Comparison of ENCODE assay signal across 32 mouse cellular contexts in genomic region chr4:5074754-5075153, GRCm38 (mm10).
DNase-seq lines count a peak whose midpoint lies in the region; TF ChIP-seq lines count a peak whose summit lies in the region.
"Had no signal": no experiment of that assay in that cellular context is flagged by ENCODE, and none has a peak within 500 bp of the region (broad histone marks: within the 10 kb centered on the region; RNA-seq: fewer than 3 reads in every experiment).

No protein-coding gene starts in this region.

- 100% methylated on average over 1 of the region's 1 CpGs for WGBS in cerebellum, adult 2 months

- no peak overlapping the region for H3K27ac ChIP-seq in cerebellum, adult 2 months (ENCODE audit: insufficient read depth, low read length)
- H3K27ac ChIP-seq: embryonic facial prominence, embryonic 15.5 days; forebrain, embryonic 12.5 days; gastrocnemius, adult 2 months; hindbrain, embryonic 12.5 days; layer of hippocampus, adult 2 months; liver, embryonic 15.5 days; neural tube, embryonic 15.5 days had no signal

- H3K4me3 ChIP-seq in cerebellum, adult 2 months (replicated peaks; ENCODE audit: insufficient read depth, low read depth, low read length): no peak overlapping the region
- H3K4me3 ChIP-seq: embryonic facial prominence, embryonic 15.5 days; forebrain, embryonic 12.5 days; gastrocnemius, adult 2 months; hindbrain, embryonic 12.5 days; layer of hippocampus, adult 2 months; liver, embryonic 15.5 days; neural tube, embryonic 15.5 days had no signal

- DNase-seq in layer of hippocampus, adult 9-11 months: peak; percentile 3
- no peak for DNase-seq in layer of hippocampus, adult 18-20 months (ENCODE audit: low spot score in 2 of 2)
- peak; percentile 36 for DNase-seq in right cerebral cortex, adult 18-20 months
- DNase-seq in right cerebral cortex, postnatal 25 days: no peak
- DNase-seq in brain, adult 2 months (ENCODE audit: low read depth, low spot score): peak; percentile 66
- no peak for DNase-seq in kidney, postnatal 4 days
- no peak for DNase-seq in cerebellum, adult 2 months
- DNase-seq: adrenal gland, postnatal 10 days; cerebellum, adult 11 months; cerebellum, postnatal 10 days; forebrain, postnatal 0 days; gastrocnemius, adult 2 months; gastrocnemius, postnatal 36 days; heart, adult 18-20 months; heart, postnatal 36 days; kidney, adult 11 months; kidney, postnatal 14 days; liver; lung, embryonic 14.5 days; lung, postnatal 14 days; midbrain, embryonic 14.5 days; retina, postnatal 1 day; spleen, adult 18-20 months; thymus, adult 18-20 months; thymus, postnatal 25 days had no signal

- TF ChIP-seq CTCF in cerebellum, adult 2 months (IDR thresholded peaks at IDR 0.05; ENCODE audit: borderline replicate concordance, insufficient read depth, low read depth, low read length): no peak

- H3K4me1 ChIP-seq in cerebellum, adult 2 months (ENCODE audit: control insufficient read depth, insufficient read depth, low read length): no peaks in the 10 kb centered on the region
- H3K4me1 ChIP-seq: embryonic facial prominence, embryonic 15.5 days; forebrain, embryonic 12.5 days; hindbrain, embryonic 12.5 days; liver, embryonic 15.5 days; neural tube, embryonic 15.5 days had no signal

- H3K27me3 ChIP-seq in cerebellum, adult 2 months (ENCODE audit: control insufficient read depth, insufficient read depth, low read length): no peaks in the 10 kb centered on the region
- H3K27me3 ChIP-seq: CH12.LX; embryonic facial prominence, embryonic 15.5 days; forebrain, embryonic 12.5 days; hindbrain, embryonic 12.5 days; liver, embryonic 15.5 days; neural tube, embryonic 15.5 days had no signal

- no peak for TF ChIP-seq POLR2A in cerebellum, adult 2 months (IDR thresholded peaks at IDR 0.05; ENCODE audit: borderline replicate concordance, insufficient read depth, low read length)

Comparison
In these comparisons a context has a peak if more than half of its experiments do, and no peak if none do; other contexts are left out.
1. DNase-seq: peak in layer of hippocampus, adult 9-11 months (single experiment), right cerebral cortex, adult 18-20 months (single experiment) and brain, adult 2 months (single experiment); none in layer of hippocampus, adult 18-20 months (0 of 2), right cerebral cortex, postnatal 25 days (single experiment), kidney, postnatal 4 days (0 of 2) and cerebellum, adult 2 months (0 of 2).